Mouse (Mus musculus) lung, embryonic 14.5 days (tissue): ENCODE measurements around the gene Slc25a47. TPM values are rescaled to one million over a fixed set of nuclear protein-coding genes. Genes with fewer than 3 reads are reported as not detected.

ENCODE experiments used
- ATAC-seq: fragments of 200-750 bp; cut with Nextera tagmentation; 2 replicates; pipeline ENCODE4 v1.8.0; 2017; ENCODE audit warnings: mild to moderate bottlenecking, moderate TSS enrichment, moderate library complexity; ENCODE audit not compliant: insufficient read depth
- DNase-seq: peaks from one replicate; pipeline ENCODE4 v3.0.0-alpha.2; 2015
- H3K27ac ChIP-seq: fragments of 300-500 bp; sonication (generic); 2 replicates; pipeline ENCODE4 v1.5.1; 2014; ENCODE audit warnings: low read depth, mild to moderate bottlenecking, moderate library complexity
- H3K27me3 ChIP-seq: fragments of 300-500 bp; sonication (generic); 2 replicates; pipeline ENCODE4 v1.6.1; 2014; ENCODE audit warnings: low read length, control low read depth; ENCODE audit not compliant: insufficient read depth
- H3K36me3 ChIP-seq: fragments of 300-500 bp; sonication (generic); 2 replicates; pipeline ENCODE4 v1.6.1; 2014; ENCODE audit warnings: control low read depth; ENCODE audit not compliant: insufficient read depth
- H3K4me1 ChIP-seq: fragments of 300-500 bp; sonication (generic); 2 replicates; pipeline ENCODE4 v1.6.1; 2014; ENCODE audit warnings: antibody characterized with exemption, control low read depth; ENCODE audit not compliant: insufficient read depth
- H3K4me2 ChIP-seq: fragments of 300-500 bp; sonication (generic); 2 replicates; pipeline ENCODE4 v1.6.1; 2014; ENCODE audit warnings: mild to moderate bottlenecking
- H3K4me3 ChIP-seq: fragments of 300-500 bp; sonication (generic); 2 replicates; pipeline ENCODE4 v1.5.1; 2014; ENCODE audit warnings: low read depth, low read length
- H3K9ac ChIP-seq: fragments of 300-500 bp; sonication (generic); 2 replicates; pipeline ENCODE4 v1.6.1; 2014
- H3K9me3 ChIP-seq: fragments of 300-500 bp; sonication (generic); 2 replicates; pipeline ENCODE4 v1.6.1; 2016; ENCODE audit warnings: low read depth, low read length, control low read depth
- CTCF ChIP-seq: IDR thresholded peaks from 2 replicates; pipeline ENCODE4 v1.5.1; 2016; ENCODE audit warnings: antibody characterized with exemption, low read depth
- WGBS: fragments of 180-500 bp; shearing (Covaris S2); extraction: QIAGEN DNeasy Blood & Tissue Kit; methylation state at CpG from one replicate; pipeline ENCODE4 v1.1.7; 2014; 5-methylcytosine and 5-hydroxymethylcytosine counted together
- polyA plus RNA-seq: library from polyadenylated mRNA; unstranded; fragments of >200 nt; fragmentation: Nextera tagmentation; extraction: Ambion mirVana; gene quantifications from 2 replicates; pipeline ENCODE4 v1.2.1, GENCODE M21; 2014

The Slc25a47 gene
- polyA plus RNA-seq, 1 experiment from 2014 or later, result 11.9 TPM

DNA sequence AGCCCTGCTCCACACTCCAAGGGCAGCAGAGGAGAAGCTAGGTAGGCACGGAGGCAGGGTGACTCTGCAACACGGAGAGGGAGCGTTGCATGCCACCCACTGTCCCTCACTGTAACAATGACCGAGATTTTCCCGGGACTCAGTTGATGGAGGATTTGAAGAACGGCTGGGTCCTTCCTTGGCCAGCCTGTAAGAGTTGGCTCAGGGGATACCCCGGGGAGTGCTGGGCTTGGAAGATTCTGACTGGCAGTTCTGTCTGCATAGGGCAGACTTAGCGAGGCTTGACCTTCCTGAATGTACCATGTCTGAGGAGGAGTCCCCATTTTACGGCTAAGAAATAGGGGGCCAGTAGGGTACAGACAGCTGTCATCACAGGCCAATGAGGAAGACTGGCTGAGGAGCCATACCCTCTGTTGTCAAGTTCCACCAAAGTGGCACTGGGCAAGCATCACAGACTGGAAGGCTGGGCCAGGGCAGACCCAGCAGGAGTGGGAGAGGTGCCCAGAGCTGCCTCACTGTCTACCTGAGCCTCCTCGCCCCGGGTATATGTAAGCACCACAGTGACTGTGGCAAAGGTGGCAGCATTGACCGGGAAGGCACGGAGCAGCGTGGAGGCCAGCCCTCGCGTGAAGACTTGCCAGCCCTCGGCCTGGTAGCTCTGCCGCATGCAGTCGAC, 9.4 kb upstream of the Slc25a47 start:
- ATAC-seq (no peak), DNase-seq (no peak)
- WGBS, result 89% methylated on average over 19 of the region's 19 CpGs
- Histone ChIP-seq H3K4me2 (no peak overlapping the region), H3K9me3 (no peaks in the 10 kb centered on the region), H3K4me3 (no peak overlapping the region), H3K9ac (no peak overlapping the region), H3K27me3 (no peaks in the 10 kb centered on the region), H3K36me3 (peaks cover 13% of the 10 kb centered on the region; the same call in 1 of the 2 replicates), H3K27ac (no peak overlapping the region), H3K4me1 (peaks cover 3% of the 10 kb centered on the region; the same call in 1 of the 2 replicates)
- no peak for TF ChIP-seq CTCF

GRCm38 (mm10) chr12:108826958-108827535, 8.8 kb upstream of the Slc25a47 start:
- peaks cover 13% of the 10 kb centered on the region; the same call in 1 of the 2 replicates for H3K36me3 ChIP-seq
- no peak overlapping the region for H3K4me3 ChIP-seq
- TF ChIP-seq CTCF, result no peak
- H3K9me3 ChIP-seq, result no peaks in the 10 kb centered on the region
- no peak overlapping the region for H3K9ac ChIP-seq
- no peak overlapping the region for H3K27ac ChIP-seq
- no peaks in the 10 kb centered on the region for H3K27me3 ChIP-seq
- ATAC-seq (no peak), DNase-seq (no peak)
- WGBS, result 93% methylated on average over 28 of the region's 28 CpGs
- peaks cover 3% of the 10 kb centered on the region; the same call in 1 of the 2 replicates for H3K4me1 ChIP-seq
- no peak overlapping the region for H3K4me2 ChIP-seq

GRCm38 (mm10) chr12:108827641-108828040, 8.2 kb upstream of the Slc25a47 start:
- 92% methylated on average over 6 of the region's 6 CpGs for WGBS

DNA sequence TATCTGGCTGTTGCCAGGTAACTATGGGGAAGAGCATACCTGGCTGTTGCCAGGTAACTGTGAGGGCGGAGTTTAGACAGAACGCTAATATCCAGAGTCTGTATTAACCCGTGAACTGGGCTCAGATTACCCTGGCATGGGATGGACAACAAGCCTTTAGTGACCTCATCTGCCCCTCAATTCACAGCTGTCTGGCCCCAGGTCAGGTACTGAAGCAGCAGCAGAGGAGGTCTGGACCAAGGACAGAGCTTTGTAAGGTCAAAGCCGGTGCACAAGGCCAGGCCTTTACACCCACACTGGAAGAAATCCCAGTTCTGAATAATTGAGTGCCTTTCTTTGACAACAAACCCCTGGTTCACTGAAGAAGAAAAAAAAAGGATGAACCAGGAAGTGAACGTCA, 6.2 kb upstream of the Slc25a47 start:
- no peaks in the 10 kb centered on the region for H3K9me3 ChIP-seq
- H3K4me2 ChIP-seq, result no peak overlapping the region
- DNase-seq, result no peak
- no peak overlapping the region for H3K9ac ChIP-seq
- WGBS, result 52% methylated on average over 5 of the region's 5 CpGs
- H3K36me3 ChIP-seq, result peaks cover 13% of the 10 kb centered on the region; the same call in 1 of the 2 replicates
- no peak overlapping the region for H3K4me3 ChIP-seq
- H3K4me1 ChIP-seq, result peaks cover 3% of the 10 kb centered on the region; the same call in 1 of the 2 replicates
- H3K27ac ChIP-seq, result no peak overlapping the region
- TF ChIP-seq CTCF, result no peak
- no peak for ATAC-seq
- no peaks in the 10 kb centered on the region for H3K27me3 ChIP-seq

More at GRCm38 (mm10) chr12:108827641-108828040, 8.2 kb upstream of the Slc25a47 start:
- Histone ChIP-seq H3K9me3 (no peaks in the 10 kb centered on the region), H3K4me3 (no peak overlapping the region), H3K4me2 (no peak overlapping the region), H3K36me3 (peaks cover 13% of the 10 kb centered on the region; the same call in 1 of the 2 replicates), H3K4me1 (peaks cover 3% of the 10 kb centered on the region; the same call in 1 of the 2 replicates), H3K27me3 (no peaks in the 10 kb centered on the region), H3K9ac (no peak overlapping the region), H3K27ac (no peak overlapping the region)
- DNase-seq (no peak), ATAC-seq (no peak)
- no peak for TF ChIP-seq CTCF

- H3K9ac ChIP-seq, result no peak overlapping the region
- H3K4me2 ChIP-seq, result no peak overlapping the region
- TF ChIP-seq CTCF, result no peak
- H3K4me1 ChIP-seq, result peaks cover 7% of the 10 kb centered on the region; the same call in 1 of the 2 replicates
- 65% methylated on average over 6 of the region's 6 CpGs for WGBS
- no peaks in the 10 kb centered on the region for H3K9me3 ChIP-seq
- no peaks in the 10 kb centered on the region for H3K27me3 ChIP-seq
- DNase-seq (no peak), ATAC-seq (no peak)
- H3K27ac ChIP-seq, result no peak overlapping the region
- peaks cover 13% of the 10 kb centered on the region; the same call in 1 of the 2 replicates for H3K36me3 ChIP-seq
- no peak overlapping the region for H3K4me3 ChIP-seq
Observed at GRCm38 (mm10) chr12:108830358-108830757, 5.5 kb upstream of the Slc25a47 start.

GRCm38 (mm10) chr12:108831966-108832643, 3.7 kb upstream of the Slc25a47 start:
- H3K9ac ChIP-seq, result no peak overlapping the region
- peaks cover 11% of the 10 kb centered on the region; the same call in 1 of the 2 replicates for H3K4me1 ChIP-seq
- H3K27me3 ChIP-seq, result no peaks in the 10 kb centered on the region
- ATAC-seq (no peak), DNase-seq (peak; percentile 78)
- no peaks in the 10 kb centered on the region for H3K9me3 ChIP-seq
- H3K27ac ChIP-seq, result peak overlapping the region; percentile 54; the same call in 1 of the 2 replicates
- H3K4me3 ChIP-seq, result no peak overlapping the region
- peaks cover 5% of the 10 kb centered on the region; the same call in 1 of the 2 replicates for H3K36me3 ChIP-seq
- H3K4me2 ChIP-seq, result no peak overlapping the region
- 49% methylated on average over 9 of the region's 9 CpGs for WGBS
- TF ChIP-seq CTCF, result no peak

DNA sequence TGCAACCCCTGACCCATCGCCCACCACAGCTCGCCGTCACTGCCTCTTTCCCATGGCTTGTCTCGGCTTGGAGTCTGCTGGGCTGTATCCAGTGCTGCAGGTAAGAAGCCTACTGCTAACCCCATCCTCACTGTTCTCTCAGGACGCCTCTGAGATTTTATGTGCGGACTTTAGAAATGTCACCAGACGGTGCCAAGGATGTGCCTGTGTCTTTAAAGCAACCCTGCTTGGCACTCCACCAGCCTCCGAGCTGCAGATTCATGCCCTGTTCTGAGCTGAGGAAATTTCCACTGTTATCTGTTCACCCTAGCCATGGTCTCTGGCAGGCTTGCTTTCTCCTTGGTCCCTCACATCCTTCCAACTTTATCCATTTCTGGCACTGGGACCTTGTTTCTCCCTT, 3.0 kb upstream of the Slc25a47 start:
- no peak for TF ChIP-seq CTCF
- Histone ChIP-seq H3K4me3 (no peak overlapping the region), H3K27ac (no peak overlapping the region), H3K9me3 (no peaks in the 10 kb centered on the region), H3K27me3 (no peaks in the 10 kb centered on the region), H3K36me3 (0 out of 2 replicates have a peak, but pooled peaks cover 6% of the 10 kb centered on the region), H3K4me2 (no peak overlapping the region), H3K9ac (no peak overlapping the region), H3K4me1 (peaks cover 18% of the 10 kb centered on the region)
- 79% methylated on average over 8 of the region's 8 CpGs for WGBS
- DNase-seq (no peak), ATAC-seq (no peak)
